Mouse (Mus musculus): ENCODE data around the gene Eef1akmt1.

GRCm38 (mm10) chr14:57571155-57572133 lies at the start of gene Eef1akmt1:
- TF ChIP-seq POLR2A (IDR thresholded peaks at IDR 0.05; ENCODE audit: borderline replicate concordance, low read depth, low read length) (no peak), CTCF (IDR thresholded peaks at IDR 0.05; ENCODE audit: low read depth, low read length) (no peak)

Measured in bone marrow macrophage, adult 2 months (primary cell).